Mouse (Mus musculus) gastrocnemius, postnatal 10 days (tissue): Measurements from ENCODE around the gene Tmem80. TPM values are rescaled to one million over a fixed set of nuclear protein-coding genes. Genes with fewer than 3 reads are reported as not detected.

Experiments
- DNase-seq: peaks from one replicate; pipeline ENCODE4 v3.0.0; 2021; ENCODE audit warnings: mixed read lengths
- total RNA-seq, 2 experiments: library from RNA; stranded (reverse); gene quantifications; 2 replicates each; pipeline ENCODE4 v1.2.3; 2021

Tmem80 gene
- total RNA-seq, 2 experiments from 2014 or later = 12.1 to 12.8 TPM

GRCm38 (mm10) chr7:141324686-141325085 is 2.9 kb upstream of the Tmem80 start:
- DNase-seq = no peak

- no peak for DNase-seq
Observed at GRCm38 (mm10) chr7:141326546-141327446, 743 bp upstream of the Tmem80 start.

- no peak for DNase-seq
Observed at GRCm38 (mm10) chr7:141328373-141328990, 943 bp downstream of the Tmem80 start.

- DNase-seq = no peak
Observed at GRCm38 (mm10) chr7:141330706-141331105, 3.2 kb downstream of the Tmem80 start.

GRCm38 (mm10) chr7:141331990-141332389 is 4.5 kb downstream of the Tmem80 start:
- no peak for DNase-seq

- no peak for DNase-seq
Observed at GRCm38 (mm10) chr7:141335044-141335579, 7.6 kb downstream of the Tmem80 start.

GRCm38 (mm10) chr7:141335682-141336081 is 8.1 kb downstream of the Tmem80 start:
- DNase-seq = no peak

GRCm38 (mm10) chr7:141336296-141336695 is 8.8 kb downstream of the Tmem80 start:
- no peak for DNase-seq

GRCm38 (mm10) chr7:141337716-141338416 is 10.3 kb downstream of the Tmem80 start:
- DNase-seq = no peak

- DNase-seq = peak; percentile 35
Observed at GRCm38 (mm10) chr7:141338576-141339131, 11.1 kb downstream of the Tmem80 start, which contains the start of gene Eps8l2. TSS of gene Eps8l2 (plus strand) at chr7:141338880.

GRCm38 (mm10) chr7:141339215-141339920 is 11.8 kb downstream of the Tmem80 start:
- DNase-seq = no peak

GRCm38 (mm10) chr7:141340023-141340422 is 12.5 kb downstream of the Tmem80 start:
- no peak for DNase-seq

GRCm38 (mm10) chr7:141340476-141340875 is 12.9 kb downstream of the Tmem80 start:
- DNase-seq = no peak

GRCm38 (mm10) chr7:141341689-141342226 is 14.2 kb downstream of the Tmem80 start:
- DNase-seq = no peak

GRCm38 (mm10) chr7:141343230-141343629 is 15.7 kb downstream of the Tmem80 start:
- no peak for DNase-seq

GRCm38 (mm10) chr7:141343696-141344095 is 16.2 kb downstream of the Tmem80 start:
- DNase-seq = no peak

GRCm38 (mm10) chr7:141344787-141345186 is 17.2 kb downstream of the Tmem80 start:
- DNase-seq = no peak

GRCm38 (mm10) chr7:141351061-141351460 is 23.5 kb downstream of the Tmem80 start:
- no peak for DNase-seq

- no peak for DNase-seq
Observed at GRCm38 (mm10) chr7:141355051-141355450, 27.5 kb downstream of the Tmem80 start.

- no peak for DNase-seq
Observed at GRCm38 (mm10) chr7:141355626-141356326, 28.2 kb downstream of the Tmem80 start.

GRCm38 (mm10) chr7:141356971-141357370 is 29.4 kb downstream of the Tmem80 start:
- no peak for DNase-seq
